Mouse (Mus musculus) bone marrow, adult 2 months (tissue): ENCODE measurements around the gene Ndufs4.

Source experiments
- CTCF ChIP-seq: fragments of 200-500 bp; IDR thresholded peaks from 2 replicates; pipeline ENCODE4 v1.5.1; 2011; ENCODE audit warnings: low read length, control low read depth; ENCODE audit not compliant: control insufficient read depth, insufficient read depth
- POLR2A ChIP-seq: fragments of 200-500 bp; IDR thresholded peaks from 2 replicates; pipeline ENCODE4 v1.6.1; 2011; ENCODE audit warnings: low read depth, mild to moderate bottlenecking, control low read depth, low read length, borderline replicate concordance; ENCODE audit not compliant: control insufficient read depth

GRCm38 (mm10) chr13:114277277-114277676 is 110.8 kb downstream of the Ndufs4 start:
- TF ChIP-seq CTCF, result no peak
- no peak for TF ChIP-seq POLR2A
